Mouse (Mus musculus) T-cell, adult 66 days (primary cell): ENCODE results near the gene Isca2. TPM values are rescaled to one million over a fixed set of nuclear protein-coding genes. Genes with fewer than 3 reads are reported as not detected.

ENCODE experiments used
- total RNA-seq, 2 experiments: library from RNA; stranded (reverse); gene quantifications; 3 replicates in 1 of 2; 4 replicates in 1 of 2; pipeline ENCODE4 v1.2.4; 2023

Gene Isca2
- 10 to 100 TPM; 51.2 to 53.8 TPM for total RNA-seq

DNA sequence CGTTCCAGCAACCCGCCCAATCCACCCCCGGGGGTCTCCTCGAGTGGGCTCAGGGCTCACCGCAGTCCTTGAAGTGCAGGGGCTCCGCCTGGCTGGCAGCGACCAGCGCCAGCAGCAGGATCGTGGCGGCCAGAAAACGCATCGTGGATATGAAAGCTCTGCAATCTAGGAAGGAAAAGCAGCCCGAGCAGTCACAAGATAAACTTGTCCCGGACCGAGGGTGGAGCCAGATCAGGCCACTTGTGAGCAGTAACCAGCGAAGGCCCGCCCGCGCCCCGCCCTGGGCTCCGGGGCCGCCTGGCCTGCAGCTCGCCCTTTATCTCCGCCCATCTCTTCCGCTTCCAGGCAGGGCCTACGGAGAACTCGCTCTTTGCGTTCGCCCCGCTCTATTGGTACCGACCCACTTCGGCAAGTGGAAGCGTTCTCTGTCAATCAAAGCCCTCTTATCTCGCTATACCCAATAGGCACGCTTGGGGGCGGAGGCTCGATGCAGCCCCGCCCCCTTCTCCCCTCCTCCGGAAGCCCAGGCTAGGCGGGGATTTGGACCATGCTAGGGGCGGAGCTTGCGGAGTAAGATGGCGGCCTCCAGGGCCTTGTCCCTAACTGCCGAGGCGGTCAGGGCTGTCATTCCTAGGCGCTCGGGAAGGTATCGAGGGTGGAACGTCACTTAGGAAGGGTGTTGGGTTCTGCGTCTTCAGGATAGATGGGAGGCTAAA is at the start of gene Isca2, which contains the start of gene Npc2:
Gene Isca2 (plus strand): TSS at position 526 of the 716 bp plus-strand sequence.
Gene Npc2 (minus strand): TSS at position 427 of the 716 bp plus-strand sequence.

Other genes with a start within 250 kb of the Isca2 start
- not detected for gene Vsx2, start 203.5 kb upstream of the Isca2 start, total RNA-seq
- 10 to 100 TPM; 20.1 to 20.7 TPM for gene Abcd4, start 155.8 kb upstream of the Isca2 start, total RNA-seq
- gene Vrtn, start 132.2 kb upstream of the Isca2 start, total RNA-seq = not detected
- gene Syndig1l, start 74.4 kb upstream of the Isca2 start, total RNA-seq = not detected
- 100 to 1,000 TPM; 194 to 210 TPM for gene Npc2, start 99 bp upstream of the Isca2 start, total RNA-seq
- gene Ltbp2, start 103.3 kb downstream of the Isca2 start, total RNA-seq = under 1 TPM in 1 of 2 experiments, not detected in 1; 0.61 TPM
- 10 to 100 TPM; 90.8 to 93.9 TPM for gene Fcf1, start 197.6 kb downstream of the Isca2 start, total RNA-seq
- 10 to 100 TPM; 45.3 to 48.2 TPM for gene Arel1, start 197.6 kb downstream of the Isca2 start, total RNA-seq
- gene Ylpm1, start 223.1 kb downstream of the Isca2 start, total RNA-seq = 10 to 100 TPM; 95.6 to 95.7 TPM